Mouse (Mus musculus) kidney, postnatal 14 days (tissue): ENCODE data around the gene Ctdsp2.
A peak's percentile ranks its signal among the peaks of the same experiment; 100 is the strongest.

Experiments used
- DNase-seq: peaks from one replicate; pipeline ENCODE4 v3.0.0; 2022; ENCODE audit warnings: mixed read lengths

The Ctdsp2 gene

DNA sequence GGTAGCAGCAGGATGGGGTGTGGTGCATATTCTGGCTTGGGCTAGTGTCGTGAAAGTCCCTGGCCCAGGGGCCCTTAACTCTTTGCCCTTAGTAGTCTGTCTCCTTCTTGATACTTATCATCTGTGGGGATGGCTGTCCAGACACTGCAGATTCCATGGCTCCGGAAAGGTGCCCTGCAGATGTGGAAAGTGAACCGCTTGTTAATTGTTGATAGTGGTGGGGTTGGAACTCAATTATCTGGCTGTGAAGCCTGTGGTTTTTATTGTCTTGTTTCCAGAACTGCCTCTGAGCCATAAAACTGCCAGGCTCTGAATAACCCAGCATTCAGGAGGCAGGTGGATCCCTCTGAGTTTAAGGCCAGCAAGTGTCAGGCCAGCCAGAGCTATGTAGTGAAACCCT, 13.2 kb downstream of the Ctdsp2 start:
- DNase-seq: no peak

DNA sequence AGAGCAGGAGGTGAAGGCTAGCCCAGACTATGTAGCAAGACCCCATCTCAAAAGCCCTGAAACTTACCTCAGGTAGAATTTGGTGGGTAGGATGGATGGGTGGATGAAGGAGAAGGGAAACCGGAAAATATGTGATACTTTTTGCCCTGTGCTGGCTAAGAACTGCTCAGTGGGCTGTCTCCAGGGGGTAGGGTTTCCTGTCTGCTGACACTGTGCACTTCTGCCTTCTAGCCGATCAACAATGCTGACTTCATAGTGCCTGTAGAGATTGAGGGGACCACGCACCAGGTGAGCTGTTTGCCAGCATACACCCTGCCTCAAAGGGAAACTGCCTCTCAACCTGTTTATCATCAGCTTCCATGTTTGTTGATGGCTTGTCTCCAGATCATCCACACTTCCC, 15.1 kb downstream of the Ctdsp2 start:
- no peak for DNase-seq

DNA sequence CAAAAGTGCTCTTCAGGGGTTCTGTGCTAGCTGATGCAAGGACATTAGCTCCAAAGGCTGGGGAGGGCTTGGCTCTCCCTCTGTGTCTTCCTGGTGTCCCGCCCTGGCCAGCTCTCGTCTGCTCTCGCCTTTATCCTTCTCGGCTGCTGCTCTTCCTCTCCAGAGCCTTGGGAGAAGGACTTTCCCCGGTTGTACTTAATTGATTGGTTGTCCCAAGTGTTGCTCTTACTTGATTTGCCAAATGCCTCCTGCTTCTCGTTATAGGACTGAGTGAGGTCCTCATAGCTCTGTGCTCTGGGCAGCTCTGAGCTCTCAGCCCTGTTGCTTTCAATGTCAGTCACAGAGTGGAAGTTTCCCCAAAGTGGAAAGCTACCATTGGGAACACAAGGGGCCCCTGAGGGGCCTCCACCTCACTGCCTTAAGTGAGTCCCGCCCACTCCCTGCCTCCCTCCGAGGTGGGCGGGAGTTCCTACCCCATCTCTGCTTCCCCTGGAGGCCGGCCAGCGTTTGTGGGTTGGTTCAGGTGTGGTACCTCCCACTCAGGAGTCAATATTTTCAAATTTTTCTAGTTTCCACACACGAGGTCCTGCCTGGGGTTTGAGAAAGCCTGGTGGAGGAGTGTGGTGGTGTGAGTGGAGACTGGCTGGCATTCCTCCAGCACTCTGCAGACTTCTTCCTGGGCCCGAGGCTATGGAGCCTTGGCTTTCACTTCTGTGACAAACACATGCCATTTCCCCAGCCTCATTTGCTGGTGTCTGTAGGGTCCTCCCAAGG, 19.0 kb downstream of the Ctdsp2 start:
- peak; percentile 37 for DNase-seq

DNA sequence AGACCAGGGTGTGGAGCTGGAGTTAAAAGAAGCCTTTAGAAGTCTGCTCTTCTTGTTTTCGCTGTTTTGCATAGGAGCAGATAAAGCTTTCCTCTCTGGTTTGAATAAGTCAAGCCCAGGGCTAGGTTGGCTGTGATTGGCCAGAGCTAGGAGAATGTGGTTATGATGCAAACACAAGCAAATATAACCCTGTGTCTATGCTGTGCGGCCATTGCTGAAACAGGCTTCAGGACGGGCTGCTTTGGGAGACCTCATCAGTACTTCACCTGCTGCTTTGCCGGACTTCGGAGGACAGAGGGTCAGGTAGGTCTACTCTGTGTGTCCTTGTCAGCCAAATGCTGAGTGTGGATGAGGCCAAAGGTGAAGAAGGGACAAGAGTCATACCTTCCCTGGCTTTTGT, 22.0 kb downstream of the Ctdsp2 start, which contains the start of gene Avil:
TSS of gene Avil (plus strand) at position 181 of the 400 bp plus-strand sequence.
- no peak for DNase-seq

DNA sequence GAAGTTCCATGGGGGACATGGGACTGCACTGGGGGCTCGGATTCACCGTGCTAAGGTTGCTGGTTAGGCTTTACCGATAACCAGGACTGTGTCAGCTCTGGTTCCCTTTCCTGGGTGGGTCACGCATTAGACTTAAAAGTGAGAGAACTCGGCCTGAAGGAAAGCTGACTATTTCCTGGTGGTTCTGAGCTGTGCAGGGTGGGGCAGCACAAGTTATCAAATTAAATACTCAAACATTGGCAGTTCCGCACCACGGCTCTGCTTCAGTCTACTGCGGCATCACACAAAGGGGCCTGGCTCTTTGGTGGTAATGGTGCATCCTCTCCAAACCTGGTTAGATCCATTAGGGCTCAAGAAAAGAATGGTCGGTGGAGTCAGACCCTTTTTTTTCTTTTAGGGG, 22.8 kb downstream of the Ctdsp2 start:
- no peak for DNase-seq

DNA sequence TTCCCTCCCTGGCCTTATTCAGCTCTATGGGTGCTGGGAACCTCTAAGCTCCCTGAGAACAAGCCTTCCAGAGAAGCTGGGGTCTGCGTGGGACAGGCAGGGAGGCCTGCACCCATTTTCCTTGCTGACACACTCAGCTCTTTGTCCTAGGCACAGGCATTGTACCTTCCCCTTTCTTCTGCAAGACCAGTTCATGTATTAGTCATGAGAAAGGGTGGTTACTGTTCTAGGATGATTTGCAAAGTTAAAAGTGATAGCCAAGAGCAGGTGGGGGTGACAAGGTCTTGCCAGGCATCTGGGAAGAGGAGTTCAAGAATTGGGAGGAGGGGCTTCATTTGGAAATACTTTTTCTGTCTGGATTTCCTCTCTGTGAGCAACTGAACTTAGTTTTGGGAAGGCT, 23.5 kb downstream of the Ctdsp2 start:
- DNase-seq: no peak

DNA sequence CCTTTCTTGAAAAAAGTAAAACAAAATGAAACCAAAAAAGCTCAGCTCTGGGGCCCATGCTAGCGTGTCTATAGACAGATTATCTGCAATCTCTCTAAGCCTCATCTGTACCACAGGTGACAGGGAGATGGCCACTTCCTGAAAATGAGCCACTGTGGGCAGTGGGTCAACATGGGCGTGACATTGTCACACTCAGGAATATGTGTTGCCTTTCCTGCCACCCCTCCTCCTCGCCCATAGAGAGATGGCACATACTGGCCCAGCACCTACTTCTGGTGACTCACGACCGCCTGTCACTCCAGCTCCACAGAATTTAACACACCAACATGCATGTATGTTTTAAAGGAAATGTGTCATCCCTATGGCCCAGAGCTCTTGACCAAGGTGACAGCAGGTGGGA, 24.2 kb downstream of the Ctdsp2 start:
- no peak for DNase-seq

DNA sequence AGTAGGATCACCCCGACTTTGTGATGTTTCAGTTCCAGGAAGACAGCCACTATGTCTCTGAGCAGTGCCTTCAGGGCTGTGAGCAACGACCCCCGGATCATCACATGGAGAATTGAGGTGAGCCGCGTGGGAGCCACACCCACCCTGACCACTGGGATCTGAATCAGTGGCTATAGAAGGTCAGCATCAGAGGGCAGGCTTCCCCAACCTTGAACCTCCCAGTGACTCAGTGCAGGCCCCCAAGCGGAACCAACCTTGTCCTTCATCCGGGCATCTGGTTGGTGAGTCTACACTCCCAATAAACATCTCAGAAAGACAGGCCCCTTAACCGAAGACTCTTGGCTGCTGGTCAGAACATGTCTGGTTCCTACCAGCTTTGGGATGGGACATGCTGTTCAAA, 24.8 kb downstream of the Ctdsp2 start:
- DNase-seq: no peak

DNA sequence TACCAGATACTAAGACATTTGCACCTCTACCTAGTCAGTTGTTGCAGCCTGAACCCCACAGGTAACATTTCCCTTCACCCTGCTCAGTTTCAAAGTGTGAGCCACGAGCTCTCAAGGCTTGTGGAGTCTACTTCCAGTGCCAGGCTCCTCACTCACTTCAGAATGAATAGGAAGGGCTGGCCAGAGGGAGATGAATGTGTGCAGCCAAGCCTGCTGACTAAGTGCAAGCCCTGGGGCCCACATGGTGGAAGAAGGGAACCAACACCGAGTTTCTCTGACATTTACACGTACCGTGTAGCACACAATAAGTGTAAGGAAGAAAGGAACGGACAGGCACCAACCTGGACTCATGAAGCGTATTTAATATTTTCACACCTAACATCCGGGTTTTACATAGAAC, 25.3 kb downstream of the Ctdsp2 start:
- no peak for DNase-seq

DNA sequence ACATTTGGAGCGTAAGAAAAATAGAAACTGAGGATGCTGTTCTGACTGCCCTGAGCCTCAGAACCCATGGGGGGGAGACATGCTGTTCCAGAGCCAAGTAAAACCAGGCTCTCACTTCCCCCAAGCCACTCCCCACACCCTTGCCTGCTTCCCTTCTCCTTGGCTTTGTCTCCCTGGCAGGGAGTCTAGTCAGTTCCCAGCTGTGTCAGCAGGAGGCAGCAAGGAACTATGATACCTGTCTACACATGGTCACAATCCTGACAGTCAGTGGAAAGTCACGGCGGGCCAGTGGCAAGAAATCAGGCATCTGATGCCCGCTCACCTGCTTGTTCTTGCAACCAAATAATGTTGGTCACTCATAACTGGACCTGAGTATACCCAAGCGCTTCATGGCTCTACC, 38.0 kb downstream of the Ctdsp2 start:
- peak; percentile 64 for DNase-seq

DNA sequence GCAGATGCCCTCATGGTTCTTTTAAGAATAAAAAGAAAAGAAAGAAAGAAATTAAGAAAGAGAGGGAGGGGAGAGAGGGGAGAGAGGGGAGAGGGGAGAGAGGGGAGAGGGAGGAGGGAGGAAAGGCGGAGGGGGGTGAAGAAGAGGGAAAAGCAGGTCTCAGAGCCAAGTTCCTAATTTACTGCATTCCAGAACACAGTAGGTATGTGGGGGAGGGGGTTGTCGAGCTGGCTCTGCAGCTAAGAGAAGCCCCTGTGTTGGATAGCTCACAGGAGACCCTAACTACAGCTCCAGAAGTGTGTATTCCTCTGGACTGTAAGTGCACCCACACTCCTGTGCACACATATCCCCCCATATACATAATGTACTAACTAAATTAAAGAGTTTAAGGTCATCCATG, 38.6 kb downstream of the Ctdsp2 start:
- DNase-seq: no peak

DNA sequence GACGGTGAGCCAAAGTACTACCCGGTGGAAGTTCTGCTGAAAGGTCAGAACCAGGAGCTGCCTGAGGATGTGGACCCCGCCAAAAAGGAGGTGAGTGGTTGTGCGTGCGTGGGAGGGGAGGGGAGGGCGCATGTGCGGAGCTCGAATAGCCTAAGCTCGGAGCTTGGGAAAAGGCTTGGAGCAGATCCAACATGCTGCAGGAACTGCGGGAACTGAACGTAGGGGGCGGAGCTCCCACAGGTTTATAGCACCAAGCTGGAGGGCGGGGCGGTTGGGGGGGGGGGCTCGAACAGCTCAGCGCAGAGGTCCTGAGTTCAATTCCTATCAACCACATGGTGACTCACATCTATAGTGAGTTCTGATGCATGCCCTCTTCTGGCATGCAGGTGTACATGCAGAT, 39.9 kb downstream of the Ctdsp2 start:
- DNase-seq: no peak

DNA sequence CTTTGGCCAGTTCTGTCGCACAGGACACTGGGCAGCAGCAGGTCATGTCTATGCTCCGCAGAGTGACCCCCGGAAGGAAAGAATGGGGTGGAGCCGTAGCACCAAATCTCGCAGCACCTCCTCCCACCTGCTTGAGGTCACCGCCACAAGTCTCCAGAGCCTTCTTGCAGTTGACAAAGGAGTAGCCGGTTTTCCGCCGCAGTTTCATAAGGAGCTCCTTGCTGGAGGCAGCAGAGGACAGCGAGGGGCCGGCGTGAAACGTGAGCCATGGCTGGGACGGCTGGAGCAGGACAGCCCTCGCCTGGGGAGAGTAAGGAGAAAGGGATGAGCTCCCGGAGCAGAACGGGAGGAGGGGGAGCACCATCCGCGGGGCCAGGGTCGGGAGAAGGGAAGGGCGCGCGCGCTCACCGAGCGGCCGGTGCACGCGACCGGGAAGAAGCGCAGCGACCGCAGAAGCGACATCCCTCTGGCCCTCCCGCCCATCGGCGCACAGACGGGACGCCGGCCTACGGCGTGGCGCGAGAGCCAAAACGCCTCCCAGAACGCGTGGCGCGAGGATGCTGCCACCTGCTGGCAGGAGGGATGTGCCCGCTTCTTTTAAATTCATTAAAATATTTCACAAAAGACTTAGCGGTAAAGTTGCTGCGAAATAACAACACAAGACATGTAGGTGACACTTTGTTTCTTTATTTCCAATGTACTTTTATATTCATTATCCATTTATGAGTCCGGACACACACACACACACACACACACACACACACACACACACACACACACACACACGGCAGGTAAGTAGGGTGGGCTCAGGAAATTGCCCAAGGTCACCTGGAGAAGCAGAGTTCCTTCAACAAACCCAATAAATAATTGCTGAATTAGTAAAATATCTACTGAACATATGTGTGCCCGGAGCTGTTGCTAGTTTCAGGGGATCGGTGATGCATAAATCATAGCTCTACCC, 52.1 kb downstream of the Ctdsp2 start, which contains the start of gene Tsfm:
TSS of gene Tsfm (minus strand) at position 505 of the 961 bp plus-strand sequence.
- peak; percentile 94 for DNase-seq

DNA sequence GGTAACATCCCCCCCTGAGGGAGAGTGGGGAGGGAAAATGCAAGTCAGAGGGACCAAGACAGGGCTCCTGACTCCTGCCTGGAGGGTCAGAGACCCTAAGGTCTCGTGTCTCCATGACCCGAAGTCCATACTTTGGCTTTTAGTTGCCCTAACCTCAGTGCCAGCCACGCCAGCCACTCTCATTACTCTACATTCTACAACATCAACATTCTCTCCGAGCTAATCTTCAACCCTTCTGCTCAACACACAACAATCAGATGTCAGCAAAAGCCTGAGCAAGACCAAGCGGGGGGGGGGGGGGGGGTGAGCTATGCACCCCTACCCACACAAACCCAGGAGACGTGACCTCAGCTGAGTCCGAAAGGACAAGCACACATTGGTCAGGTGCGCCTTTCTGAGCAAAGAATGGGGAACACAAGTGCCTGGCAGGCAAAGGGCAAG, 54.8 kb downstream of the Ctdsp2 start:
- peak; percentile 74 for DNase-seq

DNA sequence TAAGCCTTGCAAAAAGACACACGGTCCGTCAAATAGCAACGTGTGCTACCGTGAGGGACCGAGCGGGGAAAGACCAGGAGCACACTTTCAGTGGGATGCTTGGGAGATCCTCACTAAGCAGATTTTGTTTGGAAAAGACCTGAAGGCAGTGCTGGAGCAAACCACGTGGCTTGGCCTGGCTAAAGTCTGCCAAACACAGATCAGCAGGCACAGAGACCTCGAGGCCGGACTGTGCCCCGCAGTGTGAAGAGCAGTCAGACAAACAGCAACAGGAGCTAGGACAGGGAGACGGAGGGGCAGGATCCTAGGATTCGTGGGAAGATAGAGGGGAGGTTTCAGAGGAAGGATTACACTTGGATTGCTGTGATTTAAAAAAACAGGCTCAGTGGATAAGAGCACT, 57.8 kb downstream of the Ctdsp2 start:
- DNase-seq: peak; percentile 80

DNA sequence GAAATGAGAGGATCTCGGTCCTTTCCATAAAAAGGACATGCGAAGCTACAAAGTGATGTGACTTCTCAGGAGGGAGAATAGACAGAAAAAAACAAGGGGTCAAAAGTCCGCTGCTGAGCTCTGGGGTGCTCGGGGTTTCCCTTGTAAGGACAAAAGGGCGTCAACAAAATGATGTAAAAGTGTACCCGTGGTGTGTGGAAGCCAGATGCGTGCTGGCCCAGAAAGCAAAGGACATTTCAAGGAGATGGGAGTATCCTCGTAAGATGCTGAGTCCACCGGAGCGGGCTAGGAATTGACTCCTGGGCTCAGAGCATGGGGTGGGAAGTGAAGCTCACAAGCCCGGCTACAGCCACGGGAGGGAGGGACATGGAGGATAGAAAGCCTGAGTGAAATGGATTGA, 59.1 kb downstream of the Ctdsp2 start:
- DNase-seq: peak; percentile 52

DNA sequence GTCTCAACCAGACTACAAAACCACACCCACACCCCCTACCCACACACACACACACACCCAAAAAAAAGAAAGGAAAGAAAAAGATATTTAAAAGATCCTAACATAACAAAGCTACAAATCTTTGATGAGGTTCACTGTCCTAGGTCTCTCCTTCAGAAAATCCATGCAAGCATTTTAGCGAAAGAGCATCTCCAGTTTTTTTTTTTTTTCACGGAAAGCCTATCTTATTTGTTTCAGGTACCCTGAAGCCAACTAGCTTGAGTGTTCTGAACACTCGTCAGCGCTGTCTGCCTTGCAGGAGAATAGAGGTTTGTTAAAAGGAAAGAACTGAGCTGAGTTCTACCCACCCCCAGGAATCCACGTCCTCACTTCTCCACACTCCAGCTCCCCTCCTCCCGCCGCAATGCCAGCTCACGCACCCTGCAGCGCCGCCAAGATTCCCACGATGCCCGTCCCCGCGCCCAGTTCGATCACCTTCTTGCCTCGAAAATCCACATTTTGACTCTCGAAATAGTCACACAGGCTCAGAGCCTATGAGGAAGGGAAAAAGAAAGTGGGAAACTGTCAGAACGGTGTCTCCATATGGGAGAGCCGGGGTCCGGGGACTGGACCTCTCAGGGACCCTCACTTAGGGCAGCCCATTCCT, 62.2 kb downstream of the Ctdsp2 start:
- peak; percentile 46 for DNase-seq

DNA sequence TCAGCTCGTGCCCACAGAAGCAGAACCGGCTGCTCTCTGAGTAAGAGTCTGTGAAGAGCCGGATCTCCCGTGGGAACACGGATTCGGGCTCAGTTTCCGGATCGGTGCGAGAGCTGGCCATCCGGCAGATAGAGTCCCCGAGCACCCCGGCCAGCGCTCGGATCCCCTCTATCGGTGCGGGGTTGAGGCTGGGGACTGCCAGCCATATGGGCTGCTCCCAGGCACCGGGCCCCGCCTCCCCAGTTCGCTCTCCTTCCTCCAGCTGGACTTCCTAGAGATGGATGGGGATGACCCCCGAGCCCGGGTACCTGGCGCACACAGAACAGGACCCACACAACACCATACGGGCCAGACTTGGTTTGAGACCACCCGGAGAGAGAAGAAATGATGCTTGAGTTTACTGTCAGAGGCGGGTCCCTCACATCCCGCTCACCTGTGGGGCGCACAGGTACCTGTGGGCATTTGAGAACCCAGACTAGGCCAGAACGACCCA, 62.8 kb downstream of the Ctdsp2 start, which contains the start of the genes Mettl1 and Eef1akmt3:
TSS of gene Mettl1 (plus strand) at position 141 of the 493 bp plus-strand sequence.
TSS of gene Eef1akmt3 (minus strand) at position 240 of the 493 bp plus-strand sequence.
- DNase-seq: peak; percentile 61

DNA sequence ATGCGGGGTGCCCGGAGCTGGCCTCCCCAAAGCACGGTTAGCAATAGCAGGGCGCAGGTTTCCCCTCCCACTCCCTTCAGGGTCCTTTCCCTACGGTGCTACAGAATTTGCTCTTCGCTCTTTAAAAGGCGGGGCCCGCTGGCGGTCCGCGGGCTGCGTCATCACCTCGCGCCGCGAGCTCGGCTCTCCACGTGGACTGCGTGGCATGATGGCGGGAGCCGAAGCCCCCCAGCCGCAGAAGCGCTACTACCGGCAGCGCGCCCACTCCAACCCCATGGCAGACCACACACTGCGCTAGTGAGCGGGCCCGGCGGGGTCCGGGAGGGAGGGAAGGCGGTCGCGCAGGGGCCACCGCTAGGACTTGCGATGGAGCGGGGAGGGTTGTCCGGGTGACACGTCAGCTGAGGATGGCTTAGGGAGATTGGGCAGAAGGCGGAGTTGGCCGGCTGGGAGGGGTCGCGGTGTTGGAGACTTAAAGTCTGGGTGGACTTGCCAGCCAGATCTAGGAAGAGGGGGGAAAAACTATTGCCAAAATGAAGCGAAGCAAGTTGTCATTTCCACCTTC, 63.3 kb downstream of the Ctdsp2 start:
- peak; percentile 93 for DNase-seq

DNA sequence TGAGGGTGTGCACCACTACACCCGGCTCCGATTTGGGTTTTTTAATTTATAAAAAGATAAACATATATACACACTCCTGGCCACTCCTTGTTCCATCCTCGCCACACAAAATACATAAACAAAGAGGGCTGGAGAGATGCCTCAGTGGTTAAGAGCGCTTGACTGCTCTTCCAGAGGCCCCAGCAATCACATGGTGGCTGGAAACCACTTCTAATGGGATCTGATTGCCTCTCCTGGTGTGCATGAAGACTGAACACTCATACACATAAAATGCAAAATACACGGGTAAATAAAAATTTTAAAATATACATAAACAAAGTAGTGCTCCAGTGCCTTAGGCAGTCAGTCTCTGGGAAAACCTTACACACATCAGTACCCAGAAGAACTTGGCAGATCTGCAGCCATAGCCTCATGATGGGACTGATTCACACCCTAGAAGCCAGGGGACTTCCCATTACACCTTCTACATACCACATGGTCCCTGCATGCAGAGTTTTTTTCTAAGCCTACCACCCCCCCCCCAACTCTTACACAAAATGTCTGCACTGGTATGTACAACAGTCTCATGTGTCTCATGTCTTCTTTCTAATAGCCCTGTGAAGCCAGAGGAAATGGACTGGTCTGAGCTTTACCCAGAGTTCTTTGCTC, 64.1 kb downstream of the Ctdsp2 start:
- no peak for DNase-seq

DNA sequence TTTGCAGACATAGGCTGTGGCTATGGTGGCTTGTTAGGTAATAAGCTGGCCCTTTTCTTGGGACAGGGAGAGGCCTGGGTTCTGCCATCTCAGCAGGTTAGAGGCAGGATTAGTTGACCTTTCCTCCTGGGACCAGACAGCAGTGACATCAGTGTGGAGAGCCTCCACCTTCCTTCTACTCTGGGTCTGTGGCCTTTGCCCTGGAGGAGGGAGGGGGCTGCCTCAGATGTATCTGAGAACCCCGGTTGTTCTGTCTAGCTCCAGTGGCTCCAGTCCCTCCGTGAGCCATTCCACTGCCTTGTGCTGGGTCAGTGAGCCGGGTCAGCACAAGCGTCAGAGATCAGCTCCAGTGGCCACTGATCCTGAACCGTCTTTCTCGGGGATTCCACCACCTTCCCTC, 64.7 kb downstream of the Ctdsp2 start:
- peak; percentile 88 for DNase-seq

DNA sequence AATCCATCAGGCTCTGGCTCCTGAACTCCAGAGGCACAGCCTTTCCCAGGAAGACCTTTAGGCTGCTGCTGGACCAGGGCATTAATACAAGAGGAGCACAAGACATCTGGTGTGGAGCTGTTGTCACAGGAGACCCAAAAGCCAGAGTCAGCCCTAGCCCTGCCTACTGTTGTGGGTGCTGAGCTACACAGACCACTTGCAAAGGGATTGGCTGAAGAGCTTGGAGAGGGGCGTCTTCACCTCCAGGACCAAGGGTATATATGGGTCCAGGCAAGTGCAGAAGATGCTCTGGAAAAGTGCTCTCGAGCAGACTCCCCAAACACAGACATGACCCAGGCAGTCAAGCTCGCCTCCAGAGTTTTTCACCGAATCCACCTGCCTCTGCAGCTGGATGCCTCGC, 69.4 kb downstream of the Ctdsp2 start, which contains the start of gene Cyp27b1:
TSS of gene Cyp27b1 (plus strand) at position 297 of the 400 bp plus-strand sequence.
- DNase-seq: peak; percentile 51
